Mouse (Mus musculus) left cerebral cortex, adult 11 months (tissue): ENCODE measurements around the gene Dab2ip.

Experiments
- DNase-seq: peaks from one replicate; pipeline ENCODE4 v3.0.0; 2022; ENCODE audit warnings: low spot score

Gene Dab2ip

GRCm38 (mm10) chr2:35557911-35558825 lies at the start of gene Dab2ip:
Gene Dab2ip (plus strand): TSS chr2:35558266.
- DNase-seq = peak; percentile 56

- peak; percentile 64 for DNase-seq
These were observed 49.3 kb upstream of the Dab2ip start for GRCm38 (mm10) chr2:35508597-35509342.

- no peak for DNase-seq
These were observed 48.8 kb upstream of the Dab2ip start for GRCm38 (mm10) chr2:35509343-35509667.

- DNase-seq = no peak
These were observed 48.2 kb upstream of the Dab2ip start for GRCm38 (mm10) chr2:35509888-35510287.

- DNase-seq = no peak
These were observed 47.1 kb upstream of the Dab2ip start for GRCm38 (mm10) chr2:35510920-35511319.

GRCm38 (mm10) chr2:35512226-35512625 lies 45.8 kb upstream of the Dab2ip start:
- DNase-seq = no peak

GRCm38 (mm10) chr2:35514051-35514892 lies 43.8 kb upstream of the Dab2ip start:
- DNase-seq = no peak

- DNase-seq = no peak
These were observed 31.3 kb upstream of the Dab2ip start for GRCm38 (mm10) chr2:35526612-35527242.

- DNase-seq = no peak
These were observed 29.0 kb upstream of the Dab2ip start for GRCm38 (mm10) chr2:35529086-35529485.

GRCm38 (mm10) chr2:35529856-35530255 lies 28.2 kb upstream of the Dab2ip start:
- DNase-seq = no peak

- DNase-seq = no peak
These were observed 27.3 kb upstream of the Dab2ip start for GRCm38 (mm10) chr2:35530732-35531131.

GRCm38 (mm10) chr2:35533646-35534045 lies 24.4 kb upstream of the Dab2ip start:
- no peak for DNase-seq

GRCm38 (mm10) chr2:35539276-35539972 lies 18.6 kb upstream of the Dab2ip start:
- DNase-seq = peak; percentile 76

- no peak for DNase-seq
These were observed 17.3 kb upstream of the Dab2ip start for GRCm38 (mm10) chr2:35540798-35541197.

- DNase-seq = no peak
These were observed 13.3 kb upstream of the Dab2ip start for GRCm38 (mm10) chr2:35544717-35545116.

- no peak for DNase-seq
These were observed 12.9 kb upstream of the Dab2ip start for GRCm38 (mm10) chr2:35545125-35545590.

GRCm38 (mm10) chr2:35546462-35546861 lies 11.6 kb upstream of the Dab2ip start:
- DNase-seq = no peak

GRCm38 (mm10) chr2:35549191-35549590 lies 8.9 kb upstream of the Dab2ip start:
- DNase-seq = no peak

GRCm38 (mm10) chr2:35550097-35550496 lies 8.0 kb upstream of the Dab2ip start:
- no peak for DNase-seq

- DNase-seq = no peak
These were observed 1.1 kb upstream of the Dab2ip start for GRCm38 (mm10) chr2:35556918-35557486.
